Mouse (Mus musculus) right cerebral cortex, adult 18-20 months (tissue): ENCODE data around the gene Tgfbr2.
"Not testable (repeated sequence)": the region's sequence is repeated elsewhere in the genome, so short reads cannot be mapped to it uniquely, and the experiment has no call there.

Source experiments
- DNase-seq: peaks from one replicate; pipeline ENCODE4 v3.0.0; 2022; ENCODE audit warnings: mixed read lengths

The Tgfbr2 gene

GRCm38 (mm10) chr9:116058475-116058874, 116.7 kb downstream of the Tgfbr2 start:
- no peak for DNase-seq

GRCm38 (mm10) chr9:116053976-116054375, 121.2 kb downstream of the Tgfbr2 start:
- no peak for DNase-seq

DNA sequence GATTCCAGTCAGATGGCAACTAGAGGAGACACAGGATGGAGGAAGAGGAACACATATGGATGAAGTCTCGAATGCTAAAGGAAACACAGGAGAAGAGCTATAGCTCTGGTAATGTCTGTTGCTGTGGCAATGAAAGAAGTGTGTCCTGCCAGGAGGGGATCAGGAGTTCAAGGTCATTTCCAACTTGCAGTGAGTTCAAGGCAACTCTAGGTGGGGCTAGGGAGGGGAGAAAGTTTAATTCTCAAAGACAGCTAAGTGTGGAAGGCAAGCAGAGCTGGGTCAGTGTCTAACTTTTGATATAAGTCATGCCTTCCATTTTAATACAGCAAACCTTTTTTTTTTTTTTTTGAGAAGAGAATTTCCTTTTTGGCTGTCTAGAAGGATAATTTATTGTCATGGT, 125.2 kb downstream of the Tgfbr2 start:
- no peak for DNase-seq

- DNase-seq = peak; percentile 84
These were observed 133.4 kb downstream of the Tgfbr2 start for GRCm38 (mm10) chr9:116041787-116042186.

DNA sequence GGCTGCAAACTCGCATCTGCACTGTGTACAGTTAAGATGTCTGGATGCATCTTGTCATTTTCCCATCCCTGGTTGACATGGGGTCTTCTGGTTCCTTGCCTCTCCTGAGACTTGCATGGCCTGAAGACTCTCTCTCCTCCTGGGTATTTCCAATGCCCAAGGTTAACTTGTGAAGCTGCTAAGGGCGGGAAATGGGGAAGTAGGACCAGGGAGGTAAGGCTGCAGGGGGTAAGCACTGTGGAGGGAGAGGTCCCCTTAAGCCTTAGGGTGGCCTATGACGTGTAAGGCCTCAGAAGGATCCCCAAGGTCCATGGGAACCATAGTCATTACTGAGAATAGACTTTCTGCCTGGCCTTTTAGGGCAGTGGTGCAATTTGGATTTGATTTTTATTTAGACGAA, 133.8 kb downstream of the Tgfbr2 start:
- no peak for DNase-seq

DNA sequence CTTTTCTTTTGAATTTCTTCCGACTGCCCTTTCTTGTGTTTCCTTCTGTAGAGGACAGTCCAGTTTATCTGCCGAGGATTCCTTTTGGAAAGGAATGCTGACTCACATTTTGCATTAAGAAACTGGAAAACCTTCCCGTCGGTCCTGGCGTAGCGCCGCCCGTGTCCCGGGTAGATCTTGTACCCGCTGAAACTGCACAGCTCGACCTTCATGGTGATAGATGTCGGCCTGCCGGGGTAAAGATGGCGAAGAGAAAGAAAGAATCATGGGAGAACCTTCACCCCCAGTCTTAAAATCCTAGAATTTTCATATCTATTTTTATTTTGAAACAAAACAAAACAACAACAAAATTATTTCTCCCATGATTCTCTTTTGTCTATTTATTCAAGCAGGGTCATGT, 134.3 kb downstream of the Tgfbr2 start:
- not testable (repeated sequence) for DNase-seq

DNA sequence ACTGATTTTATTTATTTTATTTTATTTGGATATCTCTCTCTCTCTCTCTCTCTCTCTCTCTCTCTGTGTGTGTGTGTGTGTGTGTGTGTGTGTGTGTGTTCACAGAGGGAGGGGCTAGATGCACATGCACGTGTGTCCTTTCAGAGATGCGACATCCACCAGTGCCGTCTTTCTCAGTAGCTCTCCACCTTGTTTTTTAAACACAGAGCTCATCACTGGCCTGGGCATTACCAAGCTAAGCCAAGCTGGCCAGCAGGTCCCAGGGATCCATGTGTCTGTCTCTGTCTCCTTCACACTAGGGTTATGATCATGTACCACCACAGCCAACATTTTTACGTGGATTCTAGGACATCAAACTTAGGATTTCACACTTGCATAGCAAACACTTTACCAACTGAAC, 135.2 kb downstream of the Tgfbr2 start:
- DNase-seq = no peak

GRCm38 (mm10) chr9:116038275-116038674, 136.9 kb downstream of the Tgfbr2 start:
- no peak for DNase-seq
